Mouse (Mus musculus): ENCODE data around the gene Hnrnph3.

Gene Hnrnph3

GRCm38 (mm10) chr10:63023749-63024579 lies at the start of gene Hnrnph3, which contains the start of gene Pbld2:
Gene Hnrnph3, minus strand, starts transcription at chr10:63024217.
Gene Pbld2, plus strand, starts transcription at chr10:63024315.
- DNase-seq (ENCODE audit: low read depth, low spot score) = peak; percentile 98

- peak; percentile 79 for DNase-seq (ENCODE audit: low read depth, low spot score)
Observed at GRCm38 (mm10) chr10:63065988-63066387, 42.0 kb upstream of the Hnrnph3 start.

GRCm38 (mm10) chr10:63065561-63065960 lies 41.5 kb upstream of the Hnrnph3 start:
- no peak for DNase-seq (ENCODE audit: low read depth, low spot score)

- DNase-seq (ENCODE audit: low read depth, low spot score) = no peak
Observed at GRCm38 (mm10) chr10:63064516-63064915, 40.5 kb upstream of the Hnrnph3 start.

- DNase-seq (ENCODE audit: low read depth, low spot score) = no peak
Observed at GRCm38 (mm10) chr10:63063365-63063764, 39.3 kb upstream of the Hnrnph3 start.

GRCm38 (mm10) chr10:63062696-63063095 lies 38.7 kb upstream of the Hnrnph3 start:
- DNase-seq (ENCODE audit: low read depth, low spot score) = no peak

GRCm38 (mm10) chr10:63061266-63061665 lies 37.2 kb upstream of the Hnrnph3 start:
- no peak for DNase-seq (ENCODE audit: low read depth, low spot score)

GRCm38 (mm10) chr10:63060406-63060805 lies 36.4 kb upstream of the Hnrnph3 start:
- DNase-seq (ENCODE audit: low read depth, low spot score) = no peak

GRCm38 (mm10) chr10:63059862-63060261 lies 35.8 kb upstream of the Hnrnph3 start, which contains the start of gene Pbld1:
Gene Pbld1, plus strand, starts transcription at chr10:63060162.
- DNase-seq (ENCODE audit: low read depth, low spot score) = no peak

GRCm38 (mm10) chr10:63056966-63057750 lies 33.1 kb upstream of the Hnrnph3 start:
- peak; percentile 82 for DNase-seq (ENCODE audit: low read depth, low spot score)

GRCm38 (mm10) chr10:63054586-63054985 lies 30.6 kb upstream of the Hnrnph3 start:
- DNase-seq (ENCODE audit: low read depth, low spot score) = peak; percentile 70

GRCm38 (mm10) chr10:63054071-63054470 lies 30.1 kb upstream of the Hnrnph3 start:
- peak; percentile 58 for DNase-seq (ENCODE audit: low read depth, low spot score)

GRCm38 (mm10) chr10:63053007-63053406 lies 29.0 kb upstream of the Hnrnph3 start:
- peak; percentile 46 for DNase-seq (ENCODE audit: low read depth, low spot score)

- no peak for DNase-seq (ENCODE audit: low read depth, low spot score)
Observed at GRCm38 (mm10) chr10:63052011-63052410, 28.0 kb upstream of the Hnrnph3 start.

GRCm38 (mm10) chr10:63051267-63051666 lies 27.2 kb upstream of the Hnrnph3 start:
- DNase-seq (ENCODE audit: low read depth, low spot score) = no peak

GRCm38 (mm10) chr10:63049106-63049505 lies 25.1 kb upstream of the Hnrnph3 start:
- DNase-seq (ENCODE audit: low read depth, low spot score) = peak; percentile 66

GRCm38 (mm10) chr10:63047751-63048150 lies 23.7 kb upstream of the Hnrnph3 start:
- DNase-seq (ENCODE audit: low read depth, low spot score) = no peak

- no peak for DNase-seq (ENCODE audit: low read depth, low spot score)
Observed at GRCm38 (mm10) chr10:63043154-63043553, 19.1 kb upstream of the Hnrnph3 start.

GRCm38 (mm10) chr10:63039867-63040628 lies 16.0 kb upstream of the Hnrnph3 start:
- DNase-seq (ENCODE audit: low read depth, low spot score) = no peak

GRCm38 (mm10) chr10:63038571-63039320 lies 14.7 kb upstream of the Hnrnph3 start:
- no peak for DNase-seq (ENCODE audit: low read depth, low spot score)

- DNase-seq (ENCODE audit: low read depth, low spot score) = no peak
Observed at GRCm38 (mm10) chr10:63032956-63033355, 8.9 kb upstream of the Hnrnph3 start.
